Comparison of ENCODE assay signal across 9 mouse cellular contexts in the genomic region with DNA sequence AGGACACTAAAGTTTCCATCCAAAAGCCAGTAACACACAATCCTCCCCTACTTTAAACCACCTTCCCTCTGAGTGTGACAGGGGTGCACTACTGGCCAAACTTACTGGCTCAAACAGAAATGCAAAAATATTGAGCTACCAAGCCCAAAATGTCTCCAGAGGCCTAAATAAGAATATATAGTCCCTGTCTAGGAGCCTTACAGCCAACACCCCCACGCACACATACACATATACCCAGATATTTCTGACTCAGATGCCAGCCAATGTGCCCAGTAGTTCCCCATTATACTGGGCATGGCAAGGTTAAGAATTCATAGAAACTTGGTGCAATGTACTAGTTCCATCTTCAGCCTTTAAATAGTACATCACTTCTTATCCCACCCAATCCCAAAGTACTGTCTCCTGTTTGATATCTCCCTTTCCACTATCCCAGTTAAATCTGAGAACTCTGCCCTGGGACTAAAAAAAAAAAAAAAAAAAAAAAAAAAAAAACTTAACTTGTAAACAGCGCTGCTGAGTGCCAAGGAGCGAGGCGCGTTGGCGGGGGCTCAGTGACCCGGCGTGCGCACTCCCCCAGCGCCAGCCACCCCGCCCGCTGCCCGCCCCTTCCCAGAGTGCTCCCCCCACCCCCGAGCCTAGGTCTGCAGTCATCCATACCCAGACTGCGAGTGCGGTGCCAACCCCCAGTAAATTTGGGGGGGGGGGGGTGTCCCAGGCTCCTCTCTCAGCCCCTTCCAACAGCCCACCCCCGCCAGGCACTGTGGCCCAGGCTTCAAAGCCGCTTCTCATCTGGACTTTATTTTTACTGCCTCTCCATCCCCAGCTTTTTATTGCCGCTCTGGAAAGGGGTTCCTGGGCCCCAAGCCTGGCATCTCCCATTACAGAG. TPM values are rescaled to one million over a fixed set of nuclear protein-coding genes. Genes with fewer than 3 reads are reported as not detected.
DNase-seq lines count a peak whose midpoint lies in the region; ATAC-seq lines count a peak whose summit lies in the region.
"Had no signal": no experiment of that assay in that cellular context is flagged by ENCODE, and none has a peak within 500 bp of the region (broad histone marks: within the 10 kb centered on the region; RNA-seq: fewer than 3 reads in every experiment).

No protein-coding gene starts in this region.

- peaks cover 69% of the 10 kb centered on the region for H3K4me1 ChIP-seq in heart, embryonic 10.5 days
- peaks cover 61% of the 10 kb centered on the region for H3K4me1 ChIP-seq in embryonic facial prominence, embryonic 13.5 days
- H3K4me1 ChIP-seq in intestine, embryonic 15.5 days (replicated peaks) = peaks cover 50% of the 10 kb centered on the region
- H3K4me1 ChIP-seq in midbrain, embryonic 11.5 days (ENCODE audit: control insufficient read depth, insufficient read depth, low read length) = peaks cover 26% of the 10 kb centered on the region

- DNase-seq in heart, embryonic 10.5 days (ENCODE audit: low spot score) = no peak
- DNase-seq in heart, adult 8-10 months (ENCODE audit: low spot score) = no peak
- no peak for DNase-seq in midbrain, embryonic 11.5 days (ENCODE audit: low spot score, missing footprints)
- DNase-seq in natural killer cell, adult 2 months (ENCODE audit: low spot score in 2 of 2) = no peak
- DNase-seq in frontal cortex, postnatal 25 days (ENCODE audit: low spot score in 2 of 2) = no peak
- no peak for DNase-seq in layer of hippocampus, adult 8-10 months (ENCODE audit: low spot score in 2 of 2)

- WGBS in heart, embryonic 10.5 days = 14% methylated on average over 19 of the region's 19 CpGs
- 2% methylated on average over 19 of the region's 19 CpGs for WGBS in embryonic facial prominence, embryonic 13.5 days
- whole genome bisulfite sequencing in intestine, embryonic 15.5 days = 13% methylated on average over 19 of the region's 19 CpGs
- 7% methylated on average over 17 of the region's 19 CpGs for WGBS in midbrain, embryonic 11.5 days

- peak overlapping the region; percentile 73 for H3K4me3 ChIP-seq in heart, embryonic 10.5 days
- H3K4me3 ChIP-seq in embryonic facial prominence, embryonic 13.5 days = peak overlapping the region; percentile 58
- H3K4me3 ChIP-seq in intestine, embryonic 15.5 days (replicated peaks) = peak overlapping the region; percentile 53
- no peak overlapping the region for H3K4me3 ChIP-seq in midbrain, embryonic 11.5 days (ENCODE audit: low read depth, low read length)

- H3K27me3 ChIP-seq in heart, embryonic 10.5 days (ENCODE audit: insufficient read depth, poor library complexity, severe bottlenecking) = peaks cover 74% of the 10 kb centered on the region
- H3K27me3 ChIP-seq in embryonic facial prominence, embryonic 13.5 days = no peaks in the 10 kb centered on the region
- H3K27me3 ChIP-seq in intestine, embryonic 15.5 days (replicated peaks) = no peaks in the 10 kb centered on the region
- peaks cover 66% of the 10 kb centered on the region for H3K27me3 ChIP-seq in midbrain, embryonic 11.5 days (ENCODE audit: control insufficient read depth, insufficient read depth, low read length)

- no peaks in the 10 kb centered on the region for H3K9me3 ChIP-seq in heart, embryonic 10.5 days
- H3K9me3 ChIP-seq in embryonic facial prominence, embryonic 13.5 days = no peaks in the 10 kb centered on the region
- H3K9me3 ChIP-seq in intestine, embryonic 15.5 days = no peaks in the 10 kb centered on the region
- no peaks in the 10 kb centered on the region for H3K9me3 ChIP-seq in midbrain, embryonic 11.5 days (ENCODE audit: control insufficient read depth, low read length)

- no peak for ATAC-seq in embryonic facial prominence, embryonic 13.5 days (ENCODE audit: insufficient number of reproducible peaks, insufficient read depth, low FRiP score, low TSS enrichment, low read depth)
- no peak for ATAC-seq in intestine, embryonic 15.5 days
- ATAC-seq in midbrain, embryonic 11.5 days (ENCODE audit: low FRiP score) = no peak

- H3K27ac ChIP-seq in heart, embryonic 10.5 days = peak overlapping the region; percentile 59; the same call in 1 of the 2 replicates
- H3K27ac ChIP-seq in embryonic facial prominence, embryonic 13.5 days = peak overlapping the region; percentile 99
- H3K27ac ChIP-seq in intestine, embryonic 15.5 days = peak overlapping the region; percentile 78
- H3K27ac ChIP-seq in midbrain, embryonic 11.5 days (ENCODE audit: low read depth, low read length) = no peak overlapping the region

- peak overlapping the region; percentile 94 for H3K4me2 ChIP-seq in embryonic facial prominence, embryonic 13.5 days
- H3K4me2 ChIP-seq in intestine, embryonic 15.5 days (replicated peaks) = peak overlapping the region; percentile 96
- H3K4me2 ChIP-seq in midbrain, embryonic 11.5 days = peak overlapping the region; percentile 11; the same call in 1 of the 2 replicates

- H3K9ac ChIP-seq in embryonic facial prominence, embryonic 13.5 days = peak overlapping the region; percentile 77
- peak overlapping the region; percentile 59 for H3K9ac ChIP-seq in intestine, embryonic 15.5 days
- no peak overlapping the region for H3K9ac ChIP-seq in midbrain, embryonic 11.5 days (ENCODE audit: low read length)

- 0 out of 2 replicates have a peak, but pooled peaks cover 2% of the 10 kb centered on the region for H3K36me3 ChIP-seq in heart, embryonic 10.5 days
- peaks cover 27% of the 10 kb centered on the region for H3K36me3 ChIP-seq in embryonic facial prominence, embryonic 13.5 days
- H3K36me3 ChIP-seq in intestine, embryonic 15.5 days = no peaks in the 10 kb centered on the region
- no peaks in the 10 kb centered on the region for H3K36me3 ChIP-seq in midbrain, embryonic 11.5 days (ENCODE audit: control insufficient read depth, insufficient read depth, low read length)

RNA-seq across cellular contexts. Expression of gene Rarg, which starts 12.8 kb away (rescaled TPM):
- 11.3 and 17.3 TPM in 2 replicates for polyA plus RNA-seq in heart, embryonic 10.5 days (2016; fragmentation: Nextera tagmentation; extraction: Ambion mirVana)
- 10 to 100 TPM; 15.3 to 20.6 (median 17.3) TPM for total RNA-seq in heart, adult 8-10 months (2022)
- 135 and 143 TPM in 2 replicates for polyA plus RNA-seq in embryonic facial prominence, embryonic 13.5 days (2015; fragmentation: Nextera tagmentation; extraction: Ambion mirVana)
- 15.8 and 16.5 TPM in 2 replicates for polyA plus RNA-seq in intestine, embryonic 15.5 days (2015; fragmentation: Nextera tagmentation; extraction: Ambion mirVana)
- polyA plus RNA-seq in midbrain, embryonic 11.5 days (2014; fragmentation: Nextera tagmentation; extraction: Ambion mirVana) = 10.1 and 10.5 TPM in 2 replicates
- 10 to 100 TPM; 14.5 to 20.7 (median 16.5) TPM for total RNA-seq in layer of hippocampus, adult 8-10 months (2022)

RNA-seq across cellular contexts. Expression of gene Itgb7, which starts 12.8 kb away (rescaled TPM):
- 0.22 and 1.5 TPM in 2 replicates for polyA plus RNA-seq in heart, embryonic 10.5 days (2016; fragmentation: Nextera tagmentation; extraction: Ambion mirVana)
- total RNA-seq in heart, adult 8-10 months (2022) = 1 to 10 TPM in 2 of 4 experiments, under 1 TPM in 2; 0.82 to 3.2 (median 1.5) TPM
- 3.0 and 3.3 TPM in 2 replicates for polyA plus RNA-seq in embryonic facial prominence, embryonic 13.5 days (2015; fragmentation: Nextera tagmentation; extraction: Ambion mirVana)
- 10.8 and 12.9 TPM in 2 replicates for polyA plus RNA-seq in intestine, embryonic 15.5 days (2015; fragmentation: Nextera tagmentation; extraction: Ambion mirVana)
- polyA plus RNA-seq in midbrain, embryonic 11.5 days (2014; fragmentation: Nextera tagmentation; extraction: Ambion mirVana) = 0.15 and 0.55 TPM in 2 replicates
- 1 to 10 TPM in 3 of 4 experiments, under 1 TPM in 1; 0.97 to 3.3 (median 1.7) TPM for total RNA-seq in layer of hippocampus, adult 8-10 months (2022)

RNA-seq across cellular contexts. Expression of gene Gm9918, which starts 25.8 kb away (rescaled TPM):
- polyA plus RNA-seq in heart, embryonic 10.5 days (2016; fragmentation: Nextera tagmentation; extraction: Ambion mirVana) = 0.23 TPM in 1 of 2 replicates, not detected in the other
- total RNA-seq in heart, adult 8-10 months (2022) = not detected
- polyA plus RNA-seq in embryonic facial prominence, embryonic 13.5 days (2015; fragmentation: Nextera tagmentation; extraction: Ambion mirVana) = 1.9 and 2.3 TPM in 2 replicates
- 0.08 and 0.14 TPM in 2 replicates for polyA plus RNA-seq in intestine, embryonic 15.5 days (2015; fragmentation: Nextera tagmentation; extraction: Ambion mirVana)
- 0.15 and 0.23 TPM in 2 replicates for polyA plus RNA-seq in midbrain, embryonic 11.5 days (2014; fragmentation: Nextera tagmentation; extraction: Ambion mirVana)
- total RNA-seq in layer of hippocampus, adult 8-10 months (2022) = under 1 TPM in 1 of 4 experiments, not detected in 3; 0.16 TPM
- total RNA-seq: gastrocnemius, postnatal 4 days had no signal

RNA-seq across cellular contexts. Expression of gene Mfsd5, which starts 34.7 kb away (rescaled TPM):
- 55.7 and 63.4 TPM in 2 replicates for polyA plus RNA-seq in heart, embryonic 10.5 days (2016; fragmentation: Nextera tagmentation; extraction: Ambion mirVana)
- 10 to 100 TPM; 17.4 to 20.8 (median 18.7) TPM for total RNA-seq in heart, adult 8-10 months (2022)
- polyA plus RNA-seq in embryonic facial prominence, embryonic 13.5 days (2015; fragmentation: Nextera tagmentation; extraction: Ambion mirVana) = 60.3 and 67.3 TPM in 2 replicates
- polyA plus RNA-seq in intestine, embryonic 15.5 days (2015; fragmentation: Nextera tagmentation; extraction: Ambion mirVana) = 66.2 and 67.9 TPM in 2 replicates
- polyA plus RNA-seq in midbrain, embryonic 11.5 days (2014; fragmentation: Nextera tagmentation; extraction: Ambion mirVana) = 50.8 and 53.0 TPM in 2 replicates
- total RNA-seq in layer of hippocampus, adult 8-10 months (2022) = 10 to 100 TPM; 36.9 to 41.8 (median 38.5) TPM

RNA-seq across cellular contexts. Expression of gene Csad, which starts 40.0 kb away (rescaled TPM):
- 36.1 and 41.0 TPM in 2 replicates for polyA plus RNA-seq in heart, embryonic 10.5 days (2016; fragmentation: Nextera tagmentation; extraction: Ambion mirVana)
- 10 to 100 TPM; 14.2 to 18.9 (median 16.2) TPM for total RNA-seq in heart, adult 8-10 months (2022)
- polyA plus RNA-seq in embryonic facial prominence, embryonic 13.5 days (2015; fragmentation: Nextera tagmentation; extraction: Ambion mirVana) = 89.6 and 102 TPM in 2 replicates
- polyA plus RNA-seq in intestine, embryonic 15.5 days (2015; fragmentation: Nextera tagmentation; extraction: Ambion mirVana) = 45.8 and 49.3 TPM in 2 replicates
- polyA plus RNA-seq in midbrain, embryonic 11.5 days (2014; fragmentation: Nextera tagmentation; extraction: Ambion mirVana) = 21.9 and 25.9 TPM in 2 replicates
- 10 to 100 TPM; 32.4 to 41.6 (median 35.8) TPM for total RNA-seq in layer of hippocampus, adult 8-10 months (2022)

Comparison
In these comparisons a context has a peak if more than half of its experiments do, and no peak if none do; other contexts are left out.
1. H3K4me2 ChIP-seq: peak in every context shown above with its lines; median percentile 96 in intestine, embryonic 15.5 days; 94 in embryonic facial prominence, embryonic 13.5 days; 11 in midbrain, embryonic 11.5 days.